Mouse (Mus musculus) lung, postnatal 25 days (tissue): ENCODE measurements around the gene Myl4.
"Not testable (repeated sequence)": the region's sequence is repeated elsewhere in the genome, so short reads cannot be mapped to it uniquely, and the experiment has no call there.

ENCODE experiments used
- DNase-seq: peaks from one replicate; pipeline ENCODE4 v3.0.0; 2022; ENCODE audit warnings: low spot score

The Myl4 gene

GRCm38 (mm10) chr11:104550406-104550974, at the start of gene Myl4, which contains the start of gene Cdc27:
Gene Myl4, plus strand, starts transcription at chr11:104550663.
Gene Cdc27, minus strand, starts transcription at chr11:104550620.
- peak; percentile 97 for DNase-seq

- no peak for DNase-seq
Measured at GRCm38 (mm10) chr11:104508455-104508854, 42.0 kb upstream of the Myl4 start.

GRCm38 (mm10) chr11:104510606-104511005, 39.9 kb upstream of the Myl4 start:
- DNase-seq, result peak; percentile 3

GRCm38 (mm10) chr11:104512436-104512835, 38.0 kb upstream of the Myl4 start:
- DNase-seq, result no peak

GRCm38 (mm10) chr11:104525935-104526334, 24.5 kb upstream of the Myl4 start:
- no peak for DNase-seq

GRCm38 (mm10) chr11:104536843-104537242, 13.6 kb upstream of the Myl4 start:
- DNase-seq, result no peak

GRCm38 (mm10) chr11:104537945-104538555, 12.4 kb upstream of the Myl4 start:
- DNase-seq, result no peak

GRCm38 (mm10) chr11:104539811-104540210, 10.7 kb upstream of the Myl4 start:
- DNase-seq, result no peak

GRCm38 (mm10) chr11:104543337-104543736, 7.1 kb upstream of the Myl4 start:
- DNase-seq, result not testable (repeated sequence)

- DNase-seq, result no peak
Measured at GRCm38 (mm10) chr11:104544507-104544906, 6.0 kb upstream of the Myl4 start.

GRCm38 (mm10) chr11:104547502-104547901, 3.0 kb upstream of the Myl4 start:
- no peak for DNase-seq

- peak; percentile 70 for DNase-seq
Measured at GRCm38 (mm10) chr11:104549438-104550405, 741 bp upstream of the Myl4 start.

- no peak for DNase-seq
Measured at GRCm38 (mm10) chr11:104558065-104558464, 7.6 kb downstream of the Myl4 start.

GRCm38 (mm10) chr11:104558651-104559403, 8.4 kb downstream of the Myl4 start:
- no peak for DNase-seq

GRCm38 (mm10) chr11:104560971-104561370, 10.5 kb downstream of the Myl4 start:
- DNase-seq, result no peak

GRCm38 (mm10) chr11:104563496-104563895, 13.0 kb downstream of the Myl4 start:
- DNase-seq, result no peak

GRCm38 (mm10) chr11:104565172-104565571, 14.7 kb downstream of the Myl4 start:
- no peak for DNase-seq

- no peak for DNase-seq
Measured at GRCm38 (mm10) chr11:104566097-104566496, 15.6 kb downstream of the Myl4 start.

- DNase-seq, result no peak
Measured at GRCm38 (mm10) chr11:104566796-104567195, 16.3 kb downstream of the Myl4 start.

GRCm38 (mm10) chr11:104567736-104568135, 17.3 kb downstream of the Myl4 start:
- no peak for DNase-seq

- peak; percentile 48 for DNase-seq
Measured at GRCm38 (mm10) chr11:104568326-104568725, 17.9 kb downstream of the Myl4 start.

- not testable (repeated sequence) for DNase-seq
Measured at GRCm38 (mm10) chr11:104570515-104570914, 20.1 kb downstream of the Myl4 start.
